Mouse (Mus musculus): ENCODE data around the gene Trib2. TPM values are rescaled to one million over a fixed set of nuclear protein-coding genes. Genes with fewer than 3 reads are reported as not detected.

Trib2 gene
- polyA plus RNA-seq, 1 experiment: 0.96 TPM

GRCm38 (mm10) chr12:15760684-15761083 lies 56.0 kb downstream of the Trib2 start:
- H3K4me2 ChIP-seq (ENCODE audit: low read depth): no peak overlapping the region

GRCm38 (mm10) chr12:15758866-15759265 lies 57.9 kb downstream of the Trib2 start:
- H3K36me3 ChIP-seq (ENCODE audit: control insufficient read depth, insufficient read depth): no peaks in the 10 kb centered on the region
- H3K4me2 ChIP-seq (ENCODE audit: low read depth): no peak overlapping the region
- no peaks in the 10 kb centered on the region for H3K79me2 ChIP-seq (ENCODE audit: control insufficient read depth, insufficient read depth)
- H3ac ChIP-seq (ENCODE audit: control insufficient read depth, insufficient read length): no peak overlapping the region
- H3K4me3 ChIP-seq: no peak overlapping the region
- no peak for TF ChIP-seq MYOG (IDR thresholded peaks at IDR 0.05; ENCODE audit: control insufficient read depth in 1 of 3, insufficient read depth in 1 of 3, insufficient read length in 2 of 3, low read depth in 2 of 3)
- TF ChIP-seq POLR2A (IDR thresholded peaks at IDR 0.05; ENCODE audit: insufficient read length, low read depth): no peak
- no peak for TF ChIP-seq MAX (IDR thresholded peaks at IDR 0.05; ENCODE audit: low read depth)
- no peaks in the 10 kb centered on the region for H3K27me3 ChIP-seq (ENCODE audit: control insufficient read depth, insufficient read depth, insufficient read length)

More at GRCm38 (mm10) chr12:15760684-15761083, 56.0 kb downstream of the Trib2 start:
- Histone ChIP-seq H3K36me3 (ENCODE audit: control insufficient read depth, insufficient read depth) (no peaks in the 10 kb centered on the region), H3K4me3 (no peak overlapping the region), H3K27me3 (ENCODE audit: control insufficient read depth, insufficient read depth, insufficient read length) (no peaks in the 10 kb centered on the region), H3ac (ENCODE audit: control insufficient read depth, insufficient read length) (no peak overlapping the region), H3K79me2 (ENCODE audit: control insufficient read depth, insufficient read depth) (no peaks in the 10 kb centered on the region)
- TF ChIP-seq CEBPB (IDR thresholded peaks at IDR 0.05; ENCODE audit: insufficient read depth, poor library complexity, severe bottlenecking) (no peak), MYOD1 (IDR thresholded peaks at IDR 0.05; ENCODE audit: control insufficient read depth in 1 of 3, insufficient read length in 2 of 3, low read depth in 2 of 3) (no peak), MAX (IDR thresholded peaks at IDR 0.05; ENCODE audit: low read depth) (no peak), MYOG (IDR thresholded peaks at IDR 0.05; ENCODE audit: control insufficient read depth in 1 of 3, insufficient read depth in 1 of 3, insufficient read length in 2 of 3, low read depth in 2 of 3) (no peak), POLR2A (IDR thresholded peaks at IDR 0.05; ENCODE audit: insufficient read length, low read depth) (no peak)

- Histone ChIP-seq H3ac (ENCODE audit: control insufficient read depth, insufficient read length) (no peak overlapping the region), H3K4me2 (ENCODE audit: low read depth) (no peak overlapping the region), H3K4me3 (no peak overlapping the region), H3K36me3 (ENCODE audit: control insufficient read depth, insufficient read depth) (no peaks in the 10 kb centered on the region), H3K27me3 (ENCODE audit: control insufficient read depth, insufficient read depth, insufficient read length) (no peaks in the 10 kb centered on the region), H3K79me2 (ENCODE audit: control insufficient read depth, insufficient read depth) (no peaks in the 10 kb centered on the region)
- TF ChIP-seq POLR2AphosphoS2 (IDR thresholded peaks at IDR 0.05; ENCODE audit: insufficient read length, low read depth): no peak
These were observed 59.4 kb downstream of the Trib2 start for GRCm38 (mm10) chr12:15757351-15757750.

- Histone ChIP-seq H3K36me3 (ENCODE audit: control insufficient read depth, insufficient read depth) (no peaks in the 10 kb centered on the region), H3ac (ENCODE audit: control insufficient read depth, insufficient read length) (no peak overlapping the region), H3K27me3 (ENCODE audit: control insufficient read depth, insufficient read depth, insufficient read length) (no peaks in the 10 kb centered on the region), H3K79me2 (ENCODE audit: control insufficient read depth, insufficient read depth) (no peaks in the 10 kb centered on the region), H3K4me2 (ENCODE audit: low read depth) (no peak overlapping the region), H3K4me3 (no peak overlapping the region)
- TF ChIP-seq POLR2A (IDR thresholded peaks at IDR 0.05; ENCODE audit: insufficient read length, low read depth): no peak
- no peak for TF ChIP-seq CEBPB (IDR thresholded peaks at IDR 0.05; ENCODE audit: insufficient read depth, poor library complexity, severe bottlenecking)
- TF ChIP-seq REST (IDR thresholded peaks at IDR 0.05; ENCODE audit: insufficient read depth, insufficient read length): no peak
- TF ChIP-seq MYOG (IDR thresholded peaks at IDR 0.05; ENCODE audit: control insufficient read depth in 1 of 3, insufficient read depth in 1 of 3, insufficient read length in 2 of 3, low read depth in 2 of 3): no peak
- no peak for TF ChIP-seq TCF12 (IDR thresholded peaks at IDR 0.05; ENCODE audit: insufficient read depth, poor library complexity, severe bottlenecking)
- no peak for TF ChIP-seq USF1 (IDR thresholded peaks at IDR 0.05; ENCODE audit: low read depth)
- no peak for TF ChIP-seq E2F4 (IDR thresholded peaks at IDR 0.05; ENCODE audit: insufficient read depth)
These were observed 61.6 kb downstream of the Trib2 start for GRCm38 (mm10) chr12:15755030-15755690.

- no peak overlapping the region for H3K4me2 ChIP-seq (ENCODE audit: low read depth)
- no peaks in the 10 kb centered on the region for H3K36me3 ChIP-seq (ENCODE audit: control insufficient read depth, insufficient read depth)
- no peak overlapping the region for H3ac ChIP-seq (ENCODE audit: control insufficient read depth, insufficient read length)
- TF ChIP-seq REST (IDR thresholded peaks at IDR 0.05; ENCODE audit: insufficient read depth, insufficient read length) (no peak), POLR2AphosphoS2 (IDR thresholded peaks at IDR 0.05; ENCODE audit: insufficient read length, low read depth) (no peak)
- H3K79me2 ChIP-seq (ENCODE audit: control insufficient read depth, insufficient read depth): no peaks in the 10 kb centered on the region
- H3K27me3 ChIP-seq (ENCODE audit: control insufficient read depth, insufficient read depth, insufficient read length): no peaks in the 10 kb centered on the region
- no peak overlapping the region for H3K4me3 ChIP-seq
These were observed 62.1 kb downstream of the Trib2 start for GRCm38 (mm10) chr12:15754602-15755001.

GRCm38 (mm10) chr12:15749646-15750195 lies 67.0 kb downstream of the Trib2 start:
- no peaks in the 10 kb centered on the region for H3K79me2 ChIP-seq (ENCODE audit: control insufficient read depth, insufficient read depth)
- H3K27me3 ChIP-seq (ENCODE audit: control insufficient read depth, insufficient read depth, insufficient read length): no peaks in the 10 kb centered on the region
- TF ChIP-seq CEBPB (IDR thresholded peaks at IDR 0.05; ENCODE audit: insufficient read depth, poor library complexity, severe bottlenecking) (no peak), POLR2A (IDR thresholded peaks at IDR 0.05; ENCODE audit: insufficient read length, low read depth) (no peak), TCF12 (IDR thresholded peaks at IDR 0.05; ENCODE audit: insufficient read depth, poor library complexity, severe bottlenecking) (no peak), SRF (IDR thresholded peaks at IDR 0.05; ENCODE audit: control insufficient read depth, insufficient read length, low read depth) (no peak)
- H3K4me2 ChIP-seq (ENCODE audit: low read depth): no peak overlapping the region
- H3ac ChIP-seq (ENCODE audit: control insufficient read depth, insufficient read length): no peak overlapping the region
- no peak overlapping the region for H3K4me3 ChIP-seq
- no peaks in the 10 kb centered on the region for H3K36me3 ChIP-seq (ENCODE audit: control insufficient read depth, insufficient read depth)

Data from myocyte (in vitro differentiated cells).